Mouse (Mus musculus) embryonic facial prominence, embryonic 10.5 days (tissue): Measurements from ENCODE around the gene Akr1c13. TPM values are rescaled to one million over a fixed set of nuclear protein-coding genes. Genes with fewer than 3 reads are reported as not detected.
"Not testable (repeated sequence)": the region's sequence is repeated elsewhere in the genome, so short reads cannot be mapped to it uniquely, and the experiment has no call there.

Source experiments
- DNase-seq: peaks from one replicate; pipeline ENCODE4 v3.0.0-alpha.2; 2017; ENCODE audit warnings: low spot score
- H3K27ac ChIP-seq: fragments of 300-500 bp; sonication (generic); replicated peaks from 2 replicates; pipeline ENCODE4 v1.5.1; 2016; ENCODE audit warnings: mild to moderate bottlenecking
- H3K27me3 ChIP-seq: fragments of 300-500 bp; sonication (generic); replicated peaks from 2 replicates; pipeline ENCODE4 v1.6.1; 2016; ENCODE audit warnings: low read depth, mild to moderate bottlenecking; ENCODE audit not compliant: poor library complexity, severe bottlenecking
- H3K36me3 ChIP-seq: fragments of 300-500 bp; sonication (generic); replicated peaks from 2 replicates; pipeline ENCODE4 v1.6.1; 2016; ENCODE audit warnings: mild to moderate bottlenecking, moderate library complexity
- H3K4me1 ChIP-seq: fragments of 300-500 bp; sonication (generic); 2 replicates; pipeline ENCODE4 v1.6.1; 2016
- H3K4me3 ChIP-seq: fragments of 300-500 bp; sonication (generic); 2 replicates; pipeline ENCODE4 v1.5.1; 2016; ENCODE audit warnings: mild to moderate bottlenecking, moderate library complexity
- H3K9me3 ChIP-seq: fragments of 300-500 bp; sonication (generic); 2 replicates; pipeline ENCODE4 v1.6.1; 2016; ENCODE audit warnings: mild to moderate bottlenecking
- WGBS: fragments of 180-500 bp; shearing (Covaris S2); methylation state at CpG from one replicate; pipeline ENCODE4 v1.1.7; 2016; 5-methylcytosine and 5-hydroxymethylcytosine counted together
- polyA plus RNA-seq: library from polyadenylated mRNA; unstranded; fragments of >200 nt; fragmentation: Nextera tagmentation; extraction: Ambion mirVana; gene quantifications from 2 replicates; pipeline ENCODE4 v1.2.1, GENCODE M21; 2016

Akr1c13 gene
- polyA plus RNA-seq: 0.50 TPM in 1 of 2 replicates, not detected in the other

- H3K9me3 ChIP-seq: no peaks in the 10 kb centered on the region
- no peak within 1 kb of the TSS for H3K4me3 ChIP-seq
- 62% methylated on average over 3 of the region's 3 CpGs for WGBS
- no peaks in the 10 kb centered on the region for H3K4me1 ChIP-seq
- no peaks in the 10 kb centered on the region for H3K36me3 ChIP-seq
- no peak within 1 kb of the TSS for H3K27ac ChIP-seq
- no peaks in the 10 kb centered on the region for H3K27me3 ChIP-seq
- no peak for DNase-seq
Measured at GRCm38 (mm10) chr13:4190904-4191303, at the start of gene Akr1c13. Gene Akr1c13, plus strand, starts transcription at chr13:4191150.

- DNase-seq: no peak
- Histone ChIP-seq H3K27ac (no peak overlapping the region), H3K4me1 (no peaks in the 10 kb centered on the region), H3K36me3 (no peaks in the 10 kb centered on the region), H3K27me3 (no peaks in the 10 kb centered on the region), H3K9me3 (no peaks in the 10 kb centered on the region), H3K4me3 (no peak overlapping the region)
- WGBS: 84% methylated on average over 1 of the region's 1 CpGs
Measured at GRCm38 (mm10) chr13:4144261-4144660, 46.7 kb upstream of the Akr1c13 start.

GRCm38 (mm10) chr13:4150518-4150917 lies 40.4 kb upstream of the Akr1c13 start, which contains the start of gene Akr1c18:
Gene Akr1c18, minus strand, starts transcription at chr13:4150654.
- H3K4me1 ChIP-seq: no peaks in the 10 kb centered on the region
- no peaks in the 10 kb centered on the region for H3K36me3 ChIP-seq
- no peaks in the 10 kb centered on the region for H3K27me3 ChIP-seq
- DNase-seq: no peak
- 84% methylated on average over 5 of the region's 5 CpGs for WGBS
- H3K4me3 ChIP-seq: no peak within 1 kb of the TSS
- no peak within 1 kb of the TSS for H3K27ac ChIP-seq
- no peaks in the 10 kb centered on the region for H3K9me3 ChIP-seq

- Histone ChIP-seq H3K36me3 (no peaks in the 10 kb centered on the region), H3K4me3 (no peak overlapping the region), H3K4me1 (no peaks in the 10 kb centered on the region), H3K27ac (no peak overlapping the region), H3K9me3 (no peaks in the 10 kb centered on the region), H3K27me3 (no peaks in the 10 kb centered on the region)
- WGBS: 77% methylated on average over 2 of the region's 2 CpGs
- DNase-seq: no peak
Measured at GRCm38 (mm10) chr13:4152908-4153307, 38.0 kb upstream of the Akr1c13 start.

- H3K36me3 ChIP-seq: no peaks in the 10 kb centered on the region
- WGBS: 81% methylated on average over 3 of the region's 3 CpGs
Measured at GRCm38 (mm10) chr13:4153593-4153992, 37.4 kb upstream of the Akr1c13 start.

GRCm38 (mm10) chr13:4155286-4155685 lies 35.7 kb upstream of the Akr1c13 start:
- 71% methylated on average over 2 of the region's 2 CpGs for WGBS
- H3K9me3 ChIP-seq: no peaks in the 10 kb centered on the region
- no peak overlapping the region for H3K4me3 ChIP-seq
- DNase-seq: no peak
- no peaks in the 10 kb centered on the region for H3K27me3 ChIP-seq
- no peak overlapping the region for H3K27ac ChIP-seq
- H3K36me3 ChIP-seq: no peaks in the 10 kb centered on the region
- H3K4me1 ChIP-seq: no peaks in the 10 kb centered on the region

More at GRCm38 (mm10) chr13:4153593-4153992, 37.4 kb upstream of the Akr1c13 start:
- DNase-seq: no peak
- Histone ChIP-seq H3K4me3 (no peak overlapping the region), H3K9me3 (no peaks in the 10 kb centered on the region), H3K4me1 (no peaks in the 10 kb centered on the region), H3K27ac (no peak overlapping the region), H3K27me3 (no peaks in the 10 kb centered on the region)

- H3K4me1 ChIP-seq: no peaks in the 10 kb centered on the region
- H3K27me3 ChIP-seq: no peaks in the 10 kb centered on the region
- H3K9me3 ChIP-seq: no peaks in the 10 kb centered on the region
- 56% methylated on average over 1 of the region's 1 CpGs for WGBS
- no peak for DNase-seq
- no peak overlapping the region for H3K27ac ChIP-seq
- H3K36me3 ChIP-seq: no peaks in the 10 kb centered on the region
- H3K4me3 ChIP-seq: no peak overlapping the region
Measured at GRCm38 (mm10) chr13:4168006-4168405, 22.9 kb upstream of the Akr1c13 start.

GRCm38 (mm10) chr13:4172978-4173377 lies 18.0 kb upstream of the Akr1c13 start:
- no peak for DNase-seq
- Histone ChIP-seq H3K36me3 (no peaks in the 10 kb centered on the region), H3K4me3 (no peak overlapping the region), H3K9me3 (no peaks in the 10 kb centered on the region), H3K27ac (no peak overlapping the region), H3K4me1 (no peaks in the 10 kb centered on the region), H3K27me3 (no peaks in the 10 kb centered on the region)
- WGBS: 81% methylated on average over 2 of the region's 2 CpGs

- DNase-seq, H3K4me1 ChIP-seq, H3K4me3 ChIP-seq, H3K36me3 ChIP-seq, H3K9me3 ChIP-seq, H3K27ac ChIP-seq, H3K27me3 ChIP-seq: not testable (repeated sequence)
- WGBS: 88% methylated on average over 4 of the region's 4 CpGs
Measured at GRCm38 (mm10) chr13:4181321-4181720, 9.6 kb upstream of the Akr1c13 start.

GRCm38 (mm10) chr13:4183116-4183515 lies 7.8 kb upstream of the Akr1c13 start:
- H3K4me3 ChIP-seq: no peak overlapping the region
- H3K27ac ChIP-seq: no peak overlapping the region
- H3K36me3 ChIP-seq: no peaks in the 10 kb centered on the region
- H3K4me1 ChIP-seq: no peaks in the 10 kb centered on the region
- no peak for DNase-seq
- H3K27me3 ChIP-seq: no peaks in the 10 kb centered on the region
- H3K9me3 ChIP-seq: no peaks in the 10 kb centered on the region; the same call in 1 of the 2 replicates
- 58% methylated on average over 9 of the region's 9 CpGs for WGBS

- H3K36me3 ChIP-seq, H3K27ac ChIP-seq, H3K9me3 ChIP-seq, H3K4me3 ChIP-seq, DNase-seq, H3K4me1 ChIP-seq, H3K27me3 ChIP-seq: not testable (repeated sequence)
- 81% methylated on average over 7 of the region's 7 CpGs for WGBS
Measured at GRCm38 (mm10) chr13:4186641-4187411, 4.1 kb upstream of the Akr1c13 start.

- no peak overlapping the region for H3K4me3 ChIP-seq
- no peaks in the 10 kb centered on the region for H3K27me3 ChIP-seq
- H3K4me1 ChIP-seq: no peaks in the 10 kb centered on the region
- H3K36me3 ChIP-seq: no peaks in the 10 kb centered on the region
- H3K27ac ChIP-seq: no peak overlapping the region
- WGBS: 83% methylated on average over 2 of the region's 2 CpGs
- DNase-seq: no peak
- no peaks in the 10 kb centered on the region for H3K9me3 ChIP-seq
Measured at GRCm38 (mm10) chr13:4188174-4188573, 2.8 kb upstream of the Akr1c13 start.

GRCm38 (mm10) chr13:4192511-4192910 lies 1.6 kb downstream of the Akr1c13 start:
- no peak overlapping the region for H3K4me3 ChIP-seq
- no peaks in the 10 kb centered on the region for H3K9me3 ChIP-seq
- H3K27me3 ChIP-seq: no peaks in the 10 kb centered on the region
- WGBS: 85% methylated on average over 3 of the region's 3 CpGs
- H3K27ac ChIP-seq: no peak overlapping the region
- no peaks in the 10 kb centered on the region for H3K36me3 ChIP-seq
- no peaks in the 10 kb centered on the region for H3K4me1 ChIP-seq
- DNase-seq: no peak
